Mouse (Mus musculus) kidney, adult 2 months (tissue): ENCODE results near the gene Dnah6.

Source experiments
- CTCF ChIP-seq: fragments of 200-500 bp; conservative IDR thresholded peaks from 2 replicates; pipeline ENCODE4 v1.5.1; 2011; ENCODE audit warnings: low read depth, mild to moderate bottlenecking, control low read depth, low read length, moderate library complexity, mixed read lengths; ENCODE audit not compliant: insufficient read depth, insufficient read length
- POLR2A ChIP-seq: fragments of 200-500 bp; IDR thresholded peaks from one replicate; pipeline ENCODE4 v1.6.1; 2011; ENCODE audit warnings: low read depth, low read length, control low read depth

GRCm38 (mm10) chr6:73235650-73236049 lies 14.2 kb upstream of the Dnah6 start:
- TF ChIP-seq CTCF = no peak
- TF ChIP-seq POLR2A = no peak
